Mouse (Mus musculus) lung, adult 18-20 months (tissue): ENCODE measurements around the gene Kctd6.

Source experiments
- DNase-seq, 2 experiments: peaks; one replicate each; pipeline ENCODE4 v3.0.0; 2022; ENCODE audit warnings: mixed read lengths in 2 of 2

Kctd6 gene

DNA sequence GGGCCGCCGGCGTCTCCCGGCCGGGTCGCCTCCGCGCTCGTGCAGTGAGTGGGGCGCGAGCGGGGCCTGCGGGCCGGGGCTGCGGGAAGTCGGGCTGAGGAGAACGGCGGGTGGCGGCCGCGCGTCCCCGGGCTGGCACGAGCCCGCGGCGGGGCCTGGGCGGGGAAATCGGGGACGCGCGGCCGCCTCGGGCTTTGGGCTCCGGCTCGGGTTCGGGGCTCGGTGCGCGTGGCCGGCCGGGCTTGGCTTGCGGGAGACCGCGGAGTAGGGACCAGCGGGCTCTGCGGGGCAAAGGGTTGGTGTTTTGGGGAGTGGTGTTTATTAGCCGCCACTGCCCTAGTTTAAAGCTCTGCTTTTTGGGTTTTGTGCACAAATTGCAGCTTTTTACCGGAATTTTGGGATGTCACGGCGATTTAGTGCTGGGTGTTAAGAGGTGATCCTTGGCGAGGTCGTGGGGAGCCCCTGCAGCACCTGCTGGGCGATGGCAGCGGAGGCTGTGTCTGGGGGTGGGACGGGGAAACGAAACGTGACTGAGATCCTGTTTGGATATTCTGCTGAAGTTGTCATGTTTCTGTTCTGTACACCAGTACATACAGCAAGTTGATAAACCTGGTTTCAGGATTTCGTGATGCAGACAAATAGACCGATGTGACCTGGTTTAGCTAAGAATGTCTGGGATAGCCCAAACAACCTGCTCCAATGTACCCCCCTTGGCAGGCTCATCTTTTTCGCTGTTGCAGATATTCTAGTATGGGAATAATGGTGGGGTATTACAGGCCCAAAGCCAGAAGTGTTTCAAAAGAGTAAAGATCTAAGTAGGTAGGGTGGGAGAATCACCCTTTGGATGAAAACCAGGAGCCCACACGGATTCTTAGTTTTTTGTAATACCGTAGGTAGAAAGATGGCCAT lies 613 bp downstream of the Kctd6 start:
- peak; percentile 64 to 70 for DNase-seq

DNA sequence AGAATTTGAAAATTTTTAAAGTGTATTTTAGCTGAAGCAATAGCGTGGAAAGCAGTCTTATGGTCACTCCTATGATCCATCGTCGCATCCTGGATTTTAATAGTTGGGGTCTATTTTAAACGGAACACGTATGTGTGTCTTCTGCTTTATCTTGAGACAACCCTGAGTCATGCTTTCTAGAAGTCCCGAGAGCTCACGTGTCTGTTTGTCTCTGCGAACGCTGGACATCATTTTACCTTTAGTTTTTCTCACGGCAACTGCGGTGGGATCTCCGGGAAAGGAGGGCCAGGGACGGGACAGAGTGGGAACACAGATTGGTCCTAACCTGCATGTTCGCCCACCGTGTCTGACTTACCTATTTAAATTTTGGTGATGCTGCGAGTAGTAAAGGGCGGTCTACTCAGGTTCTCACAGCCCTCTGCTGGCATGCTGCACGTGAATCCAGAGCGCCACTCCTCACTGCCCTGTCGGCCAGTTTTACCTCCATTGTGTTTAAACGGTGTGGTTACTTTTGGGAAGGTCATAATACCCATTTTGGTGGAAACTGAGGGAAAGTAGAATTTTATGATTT lies 1.4 kb downstream of the Kctd6 start:
- no peak for DNase-seq

DNA sequence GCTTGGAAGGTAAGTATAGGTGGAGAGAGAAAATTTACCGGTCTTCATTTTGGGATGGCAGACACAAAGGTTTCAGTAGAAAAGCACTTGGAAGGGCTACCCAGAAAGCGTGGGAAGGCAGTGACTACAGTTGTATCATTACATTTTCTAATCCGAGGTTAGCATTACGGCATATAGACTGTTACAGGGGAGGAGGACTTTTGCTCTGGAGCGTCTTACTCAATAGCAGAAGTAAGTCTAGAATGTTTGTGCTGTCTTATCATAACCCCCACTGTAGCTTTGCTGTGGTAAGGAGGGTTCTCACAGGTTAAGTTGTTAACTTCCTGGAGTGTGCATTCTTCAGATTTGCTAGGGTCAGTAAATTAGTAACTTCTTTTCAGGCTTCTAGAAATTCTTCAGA lies 2.2 kb downstream of the Kctd6 start:
- no peak for DNase-seq

DNA sequence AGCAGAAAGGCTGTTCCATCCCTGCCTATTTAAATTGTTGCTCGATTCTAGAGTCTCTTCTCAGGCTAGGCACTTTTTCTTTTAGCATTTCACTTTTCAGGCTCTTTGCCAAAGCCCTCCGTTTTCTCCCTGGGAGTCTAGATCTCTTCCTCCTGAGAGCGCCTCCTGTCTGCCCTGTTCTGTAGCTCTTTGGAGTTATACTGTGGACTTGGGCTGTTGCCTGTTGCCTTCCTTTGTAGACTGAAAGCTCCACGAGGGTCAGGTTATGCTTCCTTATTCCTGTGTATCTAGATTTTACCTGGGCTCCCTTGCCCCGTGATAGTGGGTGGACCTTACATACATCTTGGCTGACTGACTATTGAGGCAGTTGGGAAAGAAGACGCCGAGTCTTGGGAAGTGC lies 4.3 kb downstream of the Kctd6 start:
- no peak for DNase-seq

DNA sequence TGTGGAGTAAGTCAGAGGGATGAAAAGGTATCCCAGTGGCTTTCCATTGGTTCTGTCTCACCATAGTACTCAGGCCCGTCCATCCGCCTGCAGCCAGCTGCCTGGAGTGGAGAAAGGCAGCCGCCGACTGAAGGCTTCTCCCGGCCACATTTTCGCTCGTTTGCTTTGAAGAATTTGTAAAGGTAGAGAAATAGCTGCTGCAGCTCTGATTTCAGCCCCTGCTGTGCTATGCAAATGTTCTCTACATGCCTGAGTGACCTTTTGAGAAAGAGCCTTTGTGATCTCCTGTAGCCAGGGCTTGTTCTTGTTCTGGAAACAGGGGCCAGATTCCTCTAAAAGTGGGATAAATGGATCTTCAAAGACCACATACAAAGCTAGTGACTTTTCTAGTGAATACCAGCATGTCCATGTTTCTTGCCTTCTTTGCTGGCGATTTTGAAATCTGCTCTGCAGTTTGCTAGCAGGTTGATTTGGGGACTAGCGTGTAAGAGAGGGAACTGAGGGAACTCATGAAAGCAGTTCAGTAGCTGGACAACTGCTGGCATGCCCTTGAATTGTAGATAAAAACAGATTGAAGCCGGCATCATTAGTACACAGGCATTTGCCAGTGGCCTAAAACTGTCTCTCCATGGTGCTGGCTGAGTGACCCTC lies 4.9 kb downstream of the Kctd6 start:
- no peak for DNase-seq

GRCm38 (mm10) chr14:8219876-8220275 lies 5.9 kb downstream of the Kctd6 start:
- no peak for DNase-seq

DNA sequence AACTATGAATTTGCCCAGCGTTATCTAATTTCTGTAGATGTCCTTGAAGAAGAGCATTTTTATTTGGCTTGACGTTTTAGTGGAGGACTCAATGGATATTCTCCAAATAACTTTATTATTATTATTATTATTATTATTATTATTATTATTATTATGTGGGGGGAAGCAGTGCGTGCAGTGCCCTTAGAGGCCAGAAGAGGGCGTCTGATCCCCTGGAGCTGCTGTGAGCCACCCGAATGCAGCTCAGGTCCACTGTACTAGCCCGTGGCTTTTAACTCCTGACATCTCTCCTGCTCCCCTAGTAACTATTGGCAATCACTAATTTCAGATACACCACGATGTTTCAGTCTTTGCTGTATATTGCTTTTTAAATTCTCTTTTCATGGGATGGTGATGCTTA lies 6.4 kb downstream of the Kctd6 start:
- DNase-seq = no peak

- no peak for DNase-seq
Observed at GRCm38 (mm10) chr14:8220912-8221311, 7.0 kb downstream of the Kctd6 start.

DNA sequence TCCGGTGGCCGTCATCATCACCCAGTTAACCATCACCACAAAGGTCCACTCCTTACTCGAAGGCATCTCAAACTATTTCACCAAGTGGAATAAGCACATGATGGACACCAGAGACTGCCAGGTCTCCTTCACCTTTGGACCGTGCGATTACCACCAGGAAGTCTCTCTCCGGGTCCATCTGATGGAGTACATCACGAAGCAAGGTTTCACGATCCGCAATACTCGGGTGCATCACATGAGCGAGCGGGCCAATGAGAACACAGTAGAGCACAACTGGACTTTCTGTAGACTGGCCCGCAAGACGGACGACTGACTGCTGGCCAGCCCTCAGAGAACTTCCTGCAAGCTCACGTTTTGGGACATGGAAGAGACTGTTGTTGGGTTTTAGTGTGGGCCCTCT lies 8.6 kb downstream of the Kctd6 start:
- DNase-seq = no peak

GRCm38 (mm10) chr14:8223506-8224293 lies 9.8 kb downstream of the Kctd6 start:
- DNase-seq = no peak

GRCm38 (mm10) chr14:8224805-8225204 lies 10.9 kb downstream of the Kctd6 start:
- no peak for DNase-seq

DNA sequence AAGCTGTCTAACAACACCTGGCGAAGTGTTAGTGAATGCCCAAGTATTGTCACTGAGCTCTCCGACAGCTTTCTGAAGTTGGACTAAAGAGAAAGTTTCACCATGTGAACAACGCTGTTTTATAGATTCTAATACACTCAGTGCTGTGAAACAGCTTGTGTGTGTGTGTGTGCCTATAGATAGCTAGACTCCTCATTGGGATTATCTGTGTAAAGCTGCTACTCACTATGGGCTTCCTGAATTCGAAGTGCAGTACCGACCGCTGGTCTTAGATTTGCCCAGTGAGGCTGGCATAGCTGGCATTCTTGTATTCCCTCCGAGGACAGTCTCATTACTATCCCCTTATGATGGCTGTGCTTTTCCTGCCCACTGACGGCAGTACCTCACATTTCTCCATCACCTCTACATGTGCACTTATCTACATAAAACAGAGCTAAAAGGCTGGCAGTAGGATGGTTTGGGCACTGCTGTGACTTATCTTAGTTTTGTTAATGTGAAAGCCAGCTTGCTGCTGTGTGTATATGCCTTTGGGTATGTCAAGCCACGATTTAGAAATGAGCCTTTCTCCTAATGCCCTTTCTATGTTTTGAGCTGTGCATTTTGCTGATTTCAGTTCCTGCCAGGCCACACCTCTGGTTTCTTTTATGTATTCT lies 15.6 kb downstream of the Kctd6 start:
- no peak for DNase-seq

GRCm38 (mm10) chr14:8232155-8232910 lies 18.4 kb downstream of the Kctd6 start:
- no peak for DNase-seq

DNA sequence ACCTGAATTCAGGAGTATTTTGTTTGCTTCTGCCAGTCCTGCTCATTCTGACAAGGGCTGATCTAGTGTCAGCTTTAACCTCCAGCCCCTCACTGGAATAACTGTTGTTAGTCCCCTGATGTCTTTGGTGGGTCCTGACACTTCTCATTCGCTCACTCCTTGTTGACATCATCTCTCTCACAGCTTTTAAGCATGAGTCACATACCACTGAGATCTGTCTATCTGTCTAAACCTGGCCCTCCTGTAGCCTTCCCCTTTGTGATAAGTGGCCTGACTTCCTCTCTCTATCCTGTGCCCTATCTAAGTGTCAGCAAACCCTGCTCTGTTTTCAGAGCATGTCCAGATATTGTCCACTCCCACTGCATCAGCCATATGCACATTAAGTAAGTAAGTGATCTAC lies 19.3 kb downstream of the Kctd6 start:
- DNase-seq = no peak

- no peak for DNase-seq
Observed at GRCm38 (mm10) chr14:8241816-8242215, 27.9 kb downstream of the Kctd6 start.

DNA sequence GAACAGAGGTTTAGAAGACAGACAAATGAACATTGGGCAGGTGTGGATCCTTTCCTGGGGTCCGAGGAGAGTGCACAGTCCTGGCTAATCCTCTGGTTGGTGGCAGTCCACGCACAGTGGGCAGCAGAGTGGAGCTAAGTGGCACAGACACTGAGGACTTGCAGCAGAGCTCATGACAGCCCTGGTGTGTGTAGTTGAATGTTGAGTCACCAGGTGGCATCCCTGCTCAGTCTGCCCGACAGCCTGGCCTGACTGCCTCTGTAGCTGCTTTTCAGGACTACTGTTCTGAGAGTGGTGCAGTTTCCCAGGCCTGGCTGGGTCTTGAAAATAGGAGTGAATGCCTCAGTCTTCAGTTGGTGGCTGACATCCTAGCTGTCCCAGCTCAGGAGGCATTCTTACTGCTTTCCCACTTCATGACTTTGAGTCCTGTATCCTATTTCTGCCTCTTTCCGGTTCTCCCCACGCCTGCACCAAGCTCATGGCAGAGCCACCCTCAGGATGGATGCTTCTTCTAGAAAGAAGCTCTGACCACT lies 28.5 kb downstream of the Kctd6 start:
- peak in 1 of 2 experiments; percentile 24 for DNase-seq

GRCm38 (mm10) chr14:8243136-8243888 lies 29.4 kb downstream of the Kctd6 start:
- DNase-seq = no peak

DNA sequence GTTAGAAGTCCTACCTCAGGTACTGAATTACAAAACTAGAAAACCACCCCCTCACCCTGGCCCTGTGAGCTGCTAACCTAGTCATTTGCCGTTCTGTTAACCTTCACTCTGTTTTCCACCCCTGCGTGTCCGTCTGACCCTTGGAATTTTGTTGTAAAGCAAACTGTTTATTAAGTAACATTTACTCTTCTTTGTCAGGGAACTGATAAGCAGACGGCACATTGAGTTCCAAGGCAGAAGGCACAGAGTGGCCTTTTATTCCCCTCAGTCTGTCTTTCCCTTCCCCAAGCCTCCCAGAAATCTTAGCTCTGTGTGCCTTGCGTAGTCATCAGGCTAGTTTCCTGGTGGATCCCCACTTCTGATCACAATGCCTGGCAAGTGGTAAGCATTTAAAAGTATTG lies 30.3 kb downstream of the Kctd6 start:
- no peak for DNase-seq

GRCm38 (mm10) chr14:8246878-8247277 lies 32.9 kb downstream of the Kctd6 start:
- DNase-seq = peak in 1 of 2 experiments; percentile 35

- no peak for DNase-seq
Observed at GRCm38 (mm10) chr14:8249206-8249605, 35.3 kb downstream of the Kctd6 start.
